Mouse (Mus musculus) G1E (cell line): ENCODE data around the gene Nebl. TPM values are rescaled to one million over a fixed set of nuclear protein-coding genes. Genes with fewer than 3 reads are reported as not detected.

Experiments used
- ATAC-seq: 2 replicates; pipeline ENCODE4 v1.8.0; 2016; ENCODE audit warnings: mild to moderate bottlenecking; ENCODE audit not compliant: insufficient number of reproducible peaks, poor library complexity, low FRiP score, severe bottlenecking; ENCODE audit errors: extremely low read depth
- DNase-seq: peaks from one replicate; pipeline ENCODE4 v3.0.0; 2012; ENCODE audit warnings: low spot score
- H3K27me3 ChIP-seq: 2 replicates; pipeline ENCODE4 v1.6.1; 2012; ENCODE audit warnings: mild to moderate bottlenecking, low read length, inconsistent platforms; ENCODE audit not compliant: insufficient read depth
- H3K36me3 ChIP-seq: replicated peaks from 2 replicates; pipeline ENCODE3; 2012; ENCODE audit warnings: mild to moderate bottlenecking, inconsistent platforms
- H3K4me1 ChIP-seq: 2 replicates; pipeline ENCODE4 v1.6.1; 2012; ENCODE audit warnings: low read depth, low read length, inconsistent platforms, mixed read lengths; ENCODE audit not compliant: insufficient read depth
- H3K4me3 ChIP-seq: 2 replicates; pipeline ENCODE4 v1.5.1; 2012; ENCODE audit warnings: low read depth, mild to moderate bottlenecking, inconsistent platforms, low read length, moderate library complexity, mixed read lengths
- H3K9me3 ChIP-seq: replicated peaks from 2 replicates; pipeline ENCODE4 v1.6.1; 2012; ENCODE audit warnings: inconsistent platforms
- CTCF ChIP-seq: IDR thresholded peaks from 2 replicates; pipeline ENCODE4 v1.5.1; 2012; ENCODE audit warnings: low read depth, low read length, inconsistent platforms, mixed read lengths
- GATA1 ChIP-seq: IDR thresholded peaks from 2 replicates; pipeline ENCODE4 v1.6.1; 2012; ENCODE audit warnings: borderline replicate concordance, low read length, inconsistent platforms, mixed read lengths
- GATA2 ChIP-seq: IDR thresholded peaks from 2 replicates; pipeline ENCODE4 v1.6.1; 2012; ENCODE audit warnings: low read depth, low read length, inconsistent platforms, borderline replicate concordance
- POLR2AphosphoS5 ChIP-seq: IDR thresholded peaks from 2 replicates; pipeline ENCODE4 v1.6.1; 2012; ENCODE audit warnings: low read depth, low read length, inconsistent platforms; ENCODE audit not compliant: insufficient replicate concordance
- TAL1 ChIP-seq: conservative IDR thresholded peaks from 2 replicates; pipeline ENCODE4 v1.6.1; 2012; ENCODE audit warnings: low read depth, low read length, inconsistent platforms, mixed read lengths
- polyA plus RNA-seq: library from polyadenylated mRNA; stranded (reverse); fragments of >175 nt; gene quantifications from 2 replicates; pipeline ENCODE4 v1.2.3, GENCODE M21; 2012
- total RNA-seq, 2 experiments: library from RNA; stranded (forward) in 1 of 2; stranded (reverse) in 1 of 2; fragments of 200-1000 nt in 1 of 2; fragments of >200 nt in 1 of 2; fragmentation: Nextera tagmentation in 1 of 2; gene quantifications; 2 replicates each; pipeline ENCODE4 v1.2.3; 2014 to 2017

The Nebl gene
- total and polyA plus RNA-seq, 3 experiments = 0.79 to 21.8 (median 6.8) TPM

DNA sequence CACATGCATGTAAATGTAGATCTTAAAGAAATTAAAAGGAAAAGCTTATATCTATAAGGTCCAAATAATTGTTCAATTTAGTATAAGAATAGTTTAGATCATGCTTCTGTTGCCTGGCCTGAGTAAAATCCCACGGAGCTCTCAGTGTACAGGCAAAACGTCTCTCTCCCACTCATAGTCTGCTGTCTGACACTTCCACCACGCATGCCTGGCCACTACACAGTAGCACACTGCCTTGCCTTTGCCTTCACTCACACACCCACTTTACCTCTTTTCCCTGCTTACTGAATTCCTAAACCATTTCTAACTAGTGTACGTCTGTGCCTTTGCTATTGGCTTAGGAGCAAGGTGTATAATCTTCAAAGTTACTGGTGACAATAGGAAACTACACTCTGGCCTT is 302.2 kb downstream of the Nebl start:
- 0 out of 2 replicates have a peak, but pooled peaks cover 2% of the 10 kb centered on the region for H3K27me3 ChIP-seq
- no peak for ATAC-seq
- no peak overlapping the region for H3K4me3 ChIP-seq
- TF ChIP-seq TAL1 (no peak), POLR2AphosphoS5 (no peak), GATA2 (no peak), GATA1 (no peak), CTCF (no peak)
- no peak for DNase-seq
- H3K4me1 ChIP-seq = no peaks in the 10 kb centered on the region
- H3K36me3 ChIP-seq = no peaks in the 10 kb centered on the region
- H3K9me3 ChIP-seq = no peaks in the 10 kb centered on the region

DNA sequence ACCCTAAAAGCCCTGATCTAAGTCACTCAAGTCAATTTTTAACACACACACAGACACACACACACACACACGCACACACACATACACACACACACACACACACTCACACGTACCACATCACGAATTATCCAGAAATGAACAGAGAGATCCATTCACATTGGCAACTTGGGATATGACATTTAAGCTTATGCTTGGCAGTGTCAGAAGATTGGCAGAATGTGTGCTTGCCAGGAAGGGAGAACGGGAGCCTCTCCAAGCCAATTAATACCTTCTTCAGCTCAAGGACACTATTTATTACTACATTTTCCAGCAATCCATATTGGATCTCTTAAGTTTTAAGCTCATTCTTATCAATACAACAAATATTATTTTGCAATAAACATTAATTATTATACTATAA is 303.1 kb downstream of the Nebl start:
- Histone ChIP-seq H3K27me3 (0 out of 2 replicates have a peak, but pooled peaks cover 2% of the 10 kb centered on the region), H3K4me1 (no peaks in the 10 kb centered on the region), H3K36me3 (no peaks in the 10 kb centered on the region), H3K4me3 (no peak overlapping the region), H3K9me3 (no peaks in the 10 kb centered on the region)
- ATAC-seq (no peak), DNase-seq (no peak)
- TF ChIP-seq GATA1 (no peak), POLR2AphosphoS5 (no peak), CTCF (no peak), TAL1 (no peak), GATA2 (no peak)

DNA sequence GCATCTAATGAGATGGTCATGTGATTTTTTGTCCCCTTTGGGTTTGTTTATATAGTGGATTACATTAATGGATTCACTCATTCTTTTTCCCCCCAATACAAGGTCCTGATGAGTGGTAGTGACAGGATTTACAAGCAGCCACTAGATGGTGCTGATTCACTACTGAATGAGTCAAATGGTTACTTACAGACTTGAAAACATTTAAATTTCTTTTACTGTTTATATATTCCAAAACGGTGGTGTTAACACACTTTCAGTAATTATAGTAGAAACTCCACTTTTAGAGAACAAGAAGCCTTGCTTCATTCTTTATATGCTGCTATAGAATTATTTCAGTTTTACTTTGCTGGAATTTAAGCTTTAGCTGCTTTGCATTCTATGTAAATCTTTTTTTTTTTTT is 308.3 kb downstream of the Nebl start:
- no peak for TF ChIP-seq POLR2AphosphoS5
- TF ChIP-seq GATA2 = no peak
- no peak for TF ChIP-seq CTCF
- no peak for TF ChIP-seq TAL1
- TF ChIP-seq GATA1 = no peak
- Histone ChIP-seq H3K9me3 (no peaks in the 10 kb centered on the region), H3K36me3 (no peaks in the 10 kb centered on the region), H3K4me1 (no peaks in the 10 kb centered on the region), H3K4me3 (no peak overlapping the region), H3K27me3 (no peaks in the 10 kb centered on the region)
- DNase-seq = no peak
- ATAC-seq = no peak

DNA sequence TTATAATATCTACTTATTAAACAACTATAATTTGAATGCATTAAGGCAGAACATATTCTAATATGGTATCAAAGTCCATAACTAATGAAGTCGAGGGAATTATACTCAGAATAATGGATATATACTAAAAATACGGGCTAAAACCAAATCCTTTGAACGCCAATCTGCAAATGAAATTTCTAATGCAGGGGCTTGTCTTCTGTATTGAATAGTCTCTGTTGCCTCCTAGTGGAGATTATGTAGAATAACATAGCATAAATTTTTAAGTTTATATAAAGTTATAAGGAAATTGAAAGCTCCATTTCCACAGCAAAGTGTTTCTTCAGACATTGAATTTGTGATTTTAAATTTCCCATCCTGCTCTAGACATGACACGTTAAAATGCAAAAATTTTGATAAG is 315.9 kb downstream of the Nebl start:
- H3K36me3 ChIP-seq = no peaks in the 10 kb centered on the region
- H3K4me3 ChIP-seq = no peak overlapping the region
- H3K4me1 ChIP-seq = no peaks in the 10 kb centered on the region
- TF ChIP-seq GATA2 = no peak
- TF ChIP-seq POLR2AphosphoS5 = no peak
- TF ChIP-seq TAL1 = no peak
- TF ChIP-seq GATA1 = no peak
- TF ChIP-seq CTCF = no peak
- no peak for ATAC-seq
- H3K27me3 ChIP-seq = 0 out of 2 replicates have a peak, but pooled peaks cover 3% of the 10 kb centered on the region
- no peaks in the 10 kb centered on the region for H3K9me3 ChIP-seq
- no peak for DNase-seq

DNA sequence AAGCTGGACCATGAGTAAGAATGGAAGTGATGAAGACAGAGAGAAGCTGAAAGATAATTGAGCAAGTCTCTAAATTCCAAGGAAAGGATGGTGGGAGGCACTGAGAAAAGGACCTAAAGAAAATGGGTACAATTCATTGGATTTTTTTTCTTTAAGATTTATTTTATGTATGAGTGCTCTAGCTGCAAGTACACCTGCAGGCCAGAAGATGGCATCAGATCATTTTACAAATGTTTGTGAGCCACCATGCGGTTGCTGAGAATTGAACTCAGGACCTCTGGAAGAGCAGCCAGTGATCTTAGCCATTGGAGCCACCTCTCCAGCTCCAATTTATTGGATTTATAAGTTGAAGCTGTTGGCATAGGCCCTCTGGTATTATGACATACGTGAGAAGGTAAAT is 316.9 kb downstream of the Nebl start:
- ATAC-seq (no peak), DNase-seq (no peak)
- H3K36me3 ChIP-seq = no peaks in the 10 kb centered on the region
- H3K4me1 ChIP-seq = peaks cover 1% of the 10 kb centered on the region; the same call in 1 of the 2 replicates
- TF ChIP-seq CTCF (no peak), TAL1 (no peak), GATA2 (no peak), POLR2AphosphoS5 (no peak), GATA1 (no peak)
- H3K27me3 ChIP-seq = 0 out of 2 replicates have a peak, but pooled peaks cover 3% of the 10 kb centered on the region
- no peaks in the 10 kb centered on the region for H3K9me3 ChIP-seq
- H3K4me3 ChIP-seq = no peak overlapping the region

- no peaks in the 10 kb centered on the region for H3K9me3 ChIP-seq
- DNase-seq (no peak), ATAC-seq (no peak)
- H3K4me3 ChIP-seq = no peak overlapping the region
- TF ChIP-seq POLR2AphosphoS5 = no peak
- TF ChIP-seq TAL1 = no peak
- H3K36me3 ChIP-seq = no peaks in the 10 kb centered on the region
- H3K27me3 ChIP-seq = 0 out of 2 replicates have a peak, but pooled peaks cover 3% of the 10 kb centered on the region
- H3K4me1 ChIP-seq = peaks cover 4% of the 10 kb centered on the region; the same call in 1 of the 2 replicates
Observed at GRCm38 (mm10) chr2:17413496-17414268, 317.6 kb downstream of the Nebl start.
